Mouse (Mus musculus) intestine, postnatal 0 days (tissue): ENCODE results near the gene Arhgap15. TPM values are rescaled to one million over a fixed set of nuclear protein-coding genes. Genes with fewer than 3 reads are reported as not detected.

Experiments used
- ATAC-seq: fragments of 200-750 bp; cut with Nextera tagmentation; 2 replicates; pipeline ENCODE4 v1.8.0; 2017; ENCODE audit warnings: mild to moderate bottlenecking, moderate TSS enrichment, moderate library complexity
- H3K27ac ChIP-seq: fragments of 300-500 bp; sonication (generic); 2 replicates; pipeline ENCODE4 v1.5.1; 2014; ENCODE audit warnings: mild to moderate bottlenecking, low read depth, low read length, moderate library complexity
- H3K27me3 ChIP-seq: fragments of 300-500 bp; sonication (generic); replicated peaks from 2 replicates; pipeline ENCODE4 v1.6.1; 2014; ENCODE audit warnings: low read length, mixed read lengths; ENCODE audit not compliant: control insufficient read depth, insufficient read depth
- H3K36me3 ChIP-seq: fragments of 300-500 bp; sonication (generic); 2 replicates; pipeline ENCODE4 v1.6.1; 2014; ENCODE audit warnings: mild to moderate bottlenecking, moderate library complexity; ENCODE audit not compliant: control insufficient read depth, insufficient read depth
- H3K4me1 ChIP-seq: fragments of 300-500 bp; sonication (generic); replicated peaks from 2 replicates; pipeline ENCODE4 v1.6.1; 2014; ENCODE audit warnings: antibody characterized with exemption, low read length, mixed read lengths; ENCODE audit not compliant: control insufficient read depth, insufficient read depth
- H3K4me2 ChIP-seq: fragments of 300-500 bp; sonication (generic); replicated peaks from 2 replicates; pipeline ENCODE4 v1.6.1; 2014; ENCODE audit warnings: low read depth, mild to moderate bottlenecking, moderate library complexity
- H3K4me3 ChIP-seq: fragments of 300-500 bp; sonication (generic); 2 replicates; pipeline ENCODE4 v1.5.1; 2014; ENCODE audit warnings: low read depth, low read length
- H3K9ac ChIP-seq: fragments of 300-500 bp; sonication (generic); 2 replicates; pipeline ENCODE4 v1.6.1; 2014; ENCODE audit warnings: mild to moderate bottlenecking, low read depth, low read length
- H3K9me3 ChIP-seq: fragments of 300-500 bp; sonication (generic); 2 replicates; pipeline ENCODE4 v1.6.1; 2016; ENCODE audit warnings: mixed run types; ENCODE audit not compliant: control insufficient read depth
- CTCF ChIP-seq: sonication (generic); IDR thresholded peaks from 2 replicates; pipeline ENCODE4 v1.5.1; 2016; ENCODE audit warnings: low read depth, mild to moderate bottlenecking, control low read depth, antibody characterized with exemption, moderate library complexity
- WGBS: fragments of 180-500 bp; shearing (Covaris S2); extraction: QIAGEN DNeasy Blood & Tissue Kit; methylation state at CpG from one replicate; pipeline ENCODE4 v1.1.7; 2014; 5-methylcytosine and 5-hydroxymethylcytosine counted together
- polyA plus RNA-seq: library from polyadenylated mRNA; unstranded; fragments of >200 nt; fragmentation: Nextera tagmentation; extraction: Ambion mirVana; gene quantifications from 2 replicates; pipeline ENCODE4 v1.2.1, GENCODE M21; 2015

Gene Arhgap15
- polyA plus RNA-seq, 1 experiment from 2014 or later: 0.80 TPM

DNA sequence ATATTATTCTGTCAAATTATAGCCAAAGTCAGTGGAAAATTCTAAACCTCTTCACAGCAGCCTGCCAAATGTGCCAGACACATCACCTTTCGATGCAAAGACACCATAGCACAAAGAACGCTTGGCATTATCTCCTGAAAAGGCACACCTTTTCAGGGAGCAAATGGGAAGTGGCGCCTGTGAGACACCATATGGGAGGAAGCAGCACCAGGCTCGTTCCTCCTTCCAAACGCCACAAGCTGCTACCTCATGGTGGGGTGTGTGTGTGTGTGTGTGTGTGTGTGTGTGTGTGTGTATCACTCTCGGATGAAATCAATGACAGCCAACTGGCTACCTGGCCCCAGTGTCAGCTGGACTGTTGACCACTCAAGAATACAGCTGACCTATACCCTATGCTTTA, 551.8 kb downstream of the Arhgap15 start:
- H3K9me3 ChIP-seq: no peaks in the 10 kb centered on the region
- H3K27me3 ChIP-seq: no peaks in the 10 kb centered on the region
- no peaks in the 10 kb centered on the region for H3K4me1 ChIP-seq
- no peak for TF ChIP-seq CTCF
- H3K9ac ChIP-seq: no peak overlapping the region
- H3K4me2 ChIP-seq: no peak overlapping the region
- H3K36me3 ChIP-seq: no peaks in the 10 kb centered on the region
- no peak for ATAC-seq
- no peak overlapping the region for H3K4me3 ChIP-seq
- H3K27ac ChIP-seq: no peak overlapping the region
- WGBS: 78% methylated on average over 6 of the region's 6 CpGs

DNA sequence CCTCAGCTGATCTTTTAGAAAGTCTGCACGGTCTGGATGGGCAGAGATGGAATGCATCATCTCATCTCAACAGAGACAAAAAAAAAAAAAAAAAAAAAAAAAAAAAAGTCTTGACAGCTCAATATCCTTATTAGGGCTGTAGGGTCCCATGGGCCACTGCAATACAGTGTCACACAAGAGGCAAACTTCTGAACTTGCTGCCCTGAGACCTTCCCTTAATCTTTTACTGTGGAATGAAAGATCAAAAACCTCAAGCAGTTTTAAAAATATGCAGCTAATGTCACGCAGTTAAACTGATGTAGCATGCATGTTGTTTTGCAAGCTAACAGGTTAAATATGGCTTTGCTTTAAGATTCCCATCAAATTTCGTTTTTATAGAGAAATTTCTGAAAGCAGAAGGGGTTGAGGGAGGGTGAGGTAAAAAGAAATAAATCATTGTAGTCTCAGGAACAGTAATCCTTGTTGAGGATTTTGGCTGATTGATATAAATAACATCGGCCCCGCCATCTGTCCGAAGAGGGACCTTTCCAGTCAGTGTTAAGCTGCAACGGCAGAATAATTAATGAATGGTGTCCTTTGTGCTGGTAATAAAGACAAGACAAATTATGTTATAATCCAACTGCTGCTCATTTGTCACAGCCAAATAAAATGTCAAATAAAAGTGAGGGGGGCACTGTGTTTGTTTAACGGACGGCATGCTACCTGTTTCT, 555.8 kb downstream of the Arhgap15 start:
- H3K27ac ChIP-seq: no peak overlapping the region

DNA sequence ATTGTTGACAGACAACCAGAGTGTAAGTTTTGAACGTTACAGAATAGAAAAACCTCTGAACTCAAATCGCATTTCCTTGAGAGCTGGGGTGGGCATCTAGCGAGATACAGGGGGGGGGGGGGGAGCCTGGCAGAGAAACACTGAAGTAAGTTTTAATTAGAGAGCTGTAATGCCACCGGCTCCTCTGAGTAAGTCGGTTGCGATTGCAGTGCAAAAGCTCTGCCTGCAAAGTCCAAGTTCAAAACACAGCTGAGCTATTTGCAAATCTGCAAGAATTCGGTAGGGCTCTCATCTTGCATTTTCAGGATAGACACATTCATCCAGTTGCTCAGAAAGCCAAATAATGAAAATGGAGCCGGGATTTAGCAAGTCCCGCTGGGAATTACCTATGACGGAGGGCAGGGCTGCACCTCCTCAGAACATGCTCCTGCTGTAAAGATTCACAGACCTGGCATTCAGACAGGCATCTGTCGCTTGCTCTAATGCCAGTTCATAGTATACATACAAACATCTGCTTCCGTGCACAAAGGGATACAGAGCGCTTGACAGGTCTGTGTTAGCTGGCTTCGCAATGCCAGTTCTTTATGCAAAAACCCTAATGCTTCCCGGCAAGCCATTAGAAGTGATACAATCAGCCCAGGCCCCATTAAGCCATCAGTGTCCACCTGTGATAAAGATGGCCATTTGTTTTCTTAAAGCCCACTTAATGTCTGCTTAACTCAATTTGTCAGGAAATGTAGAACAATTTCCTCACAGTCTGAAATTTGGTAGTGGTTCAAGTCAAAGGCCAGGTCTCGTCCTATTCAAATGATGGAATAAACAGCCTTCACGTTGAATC, 556.6 kb downstream of the Arhgap15 start:
- no peak overlapping the region for H3K4me2 ChIP-seq
- WGBS: 54% methylated on average over 17 of the region's 17 CpGs

More for the DNA sequence above, 555.8 kb downstream of the Arhgap15 start:
- Histone ChIP-seq H3K36me3 (no peaks in the 10 kb centered on the region), H3K27me3 (no peaks in the 10 kb centered on the region), H3K9ac (no peak overlapping the region), H3K4me1 (no peaks in the 10 kb centered on the region), H3K9me3 (no peaks in the 10 kb centered on the region), H3K4me3 (no peak overlapping the region), H3K4me2 (no peak overlapping the region)
- 30% methylated on average over 9 of the region's 9 CpGs for WGBS
- no peak for TF ChIP-seq CTCF
- ATAC-seq: no peak

DNA sequence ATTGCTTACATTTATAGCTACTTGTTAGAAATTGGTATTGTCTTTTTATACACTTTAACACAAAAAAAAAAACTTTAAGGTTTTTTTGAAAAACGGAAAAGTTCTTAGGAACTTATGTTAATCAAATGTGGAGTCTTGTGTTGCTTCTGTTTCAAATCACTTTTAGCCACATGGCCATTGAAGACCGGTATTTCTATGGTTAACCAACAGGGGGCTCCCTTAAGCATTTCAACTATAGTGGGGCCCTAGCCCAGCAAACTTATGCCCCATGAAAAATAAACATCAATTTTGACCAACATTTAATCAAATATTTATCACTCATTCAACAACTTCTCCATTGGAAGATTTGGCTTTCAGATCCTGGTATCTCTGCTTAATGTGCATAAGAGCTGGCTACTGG, 557.5 kb downstream of the Arhgap15 start:
- no peak for TF ChIP-seq CTCF
- Histone ChIP-seq H3K4me3 (no peak overlapping the region), H3K36me3 (no peaks in the 10 kb centered on the region), H3K27ac (no peak overlapping the region), H3K27me3 (no peaks in the 10 kb centered on the region), H3K4me2 (no peak overlapping the region), H3K9me3 (no peaks in the 10 kb centered on the region), H3K4me1 (no peaks in the 10 kb centered on the region), H3K9ac (no peak overlapping the region)
- no peak for ATAC-seq
- 58% methylated on average over 2 of the region's 2 CpGs for WGBS

More for the DNA sequence above, 556.6 kb downstream of the Arhgap15 start:
- no peaks in the 10 kb centered on the region for H3K4me1 ChIP-seq
- H3K4me3 ChIP-seq: no peak overlapping the region
- TF ChIP-seq CTCF: no peak
- no peak overlapping the region for H3K27ac ChIP-seq
- ATAC-seq: no peak
- no peak overlapping the region for H3K9ac ChIP-seq
- no peaks in the 10 kb centered on the region for H3K27me3 ChIP-seq
- no peaks in the 10 kb centered on the region for H3K9me3 ChIP-seq
- no peaks in the 10 kb centered on the region for H3K36me3 ChIP-seq

DNA sequence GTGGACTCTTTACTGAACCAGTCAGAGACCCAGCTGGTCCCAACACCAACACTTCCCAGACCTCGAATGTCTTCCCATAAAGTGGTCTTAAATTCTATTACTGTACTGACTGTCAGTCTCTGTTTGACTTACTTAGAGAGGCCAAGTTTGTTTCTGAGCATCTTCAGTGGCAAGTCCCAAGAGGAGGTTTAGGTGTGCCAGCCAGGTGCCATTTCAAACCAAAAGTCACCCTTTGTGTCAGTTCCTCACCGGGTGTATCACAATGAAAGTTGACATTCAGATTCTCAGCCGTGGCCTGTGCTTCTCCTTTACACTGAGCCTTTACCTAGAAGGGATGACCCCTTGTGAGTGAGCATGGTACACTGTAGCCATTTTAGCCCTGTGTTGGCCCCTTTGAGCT, 560.5 kb downstream of the Arhgap15 start:
- 89% methylated on average over 3 of the region's 3 CpGs for WGBS
- Histone ChIP-seq H3K9me3 (no peaks in the 10 kb centered on the region), H3K4me3 (no peak overlapping the region), H3K4me1 (no peaks in the 10 kb centered on the region), H3K9ac (no peak overlapping the region), H3K27me3 (no peaks in the 10 kb centered on the region), H3K4me2 (no peak overlapping the region), H3K27ac (no peak overlapping the region), H3K36me3 (no peaks in the 10 kb centered on the region)
- TF ChIP-seq CTCF: no peak
- ATAC-seq: no peak

DNA sequence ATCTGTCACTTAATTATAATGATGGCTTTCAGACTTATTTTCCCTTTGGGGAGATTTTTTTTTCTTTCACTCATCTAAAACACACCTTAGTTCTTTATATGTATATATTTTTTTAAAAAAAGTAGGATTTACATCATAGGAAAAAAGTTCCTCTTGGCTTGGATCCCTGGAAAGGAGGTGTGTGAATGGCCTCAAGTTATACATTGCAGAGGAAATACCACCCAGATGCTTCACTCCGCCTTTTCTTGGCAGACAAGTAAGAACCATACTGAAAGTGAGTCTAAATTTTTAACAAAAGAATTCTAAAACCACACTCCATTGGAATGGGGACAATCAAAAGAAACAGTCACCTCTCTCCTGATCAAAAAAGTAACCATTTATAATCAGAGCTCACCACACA, 560.9 kb downstream of the Arhgap15 start:
- no peak for ATAC-seq
- Histone ChIP-seq H3K27ac (no peak overlapping the region), H3K9ac (no peak overlapping the region), H3K4me3 (no peak overlapping the region), H3K4me2 (no peak overlapping the region), H3K9me3 (no peaks in the 10 kb centered on the region), H3K36me3 (no peaks in the 10 kb centered on the region), H3K4me1 (no peaks in the 10 kb centered on the region), H3K27me3 (no peaks in the 10 kb centered on the region)
- no peak for TF ChIP-seq CTCF
- 88% methylated on average over 1 of the region's 1 CpGs for WGBS
